Mouse (Mus musculus) heart, embryonic 16.5 days (tissue): Measurements from ENCODE around the gene Hoxa9. TPM values are rescaled to one million over a fixed set of nuclear protein-coding genes. Genes with fewer than 3 reads are reported as not detected.

Experiments used
- ATAC-seq: fragments of 200-750 bp; cut with Nextera tagmentation; replicated peaks from 2 replicates; pipeline ENCODE4 v1.8.0; 2017; ENCODE audit warnings: moderate number of reproducible peaks; ENCODE audit not compliant: insufficient read depth, low FRiP score; ENCODE audit errors: extremely low read depth
- H3K27ac ChIP-seq: fragments of 300-500 bp; sonication (generic); 2 replicates; pipeline ENCODE4 v1.5.1; 2014; ENCODE audit warnings: mild to moderate bottlenecking, low read length, control low read depth, moderate library complexity
- H3K27me3 ChIP-seq: fragments of 300-500 bp; sonication (generic); 2 replicates; pipeline ENCODE4 v1.6.1; 2014; ENCODE audit warnings: low read length, mixed read lengths; ENCODE audit not compliant: control insufficient read depth, insufficient read depth
- H3K36me3 ChIP-seq: fragments of 300-500 bp; sonication (generic); 2 replicates; pipeline ENCODE4 v1.6.1; 2014; ENCODE audit not compliant: control insufficient read depth, insufficient read depth
- H3K4me1 ChIP-seq: fragments of 300-500 bp; sonication (generic); 2 replicates; pipeline ENCODE4 v1.6.1; 2014; ENCODE audit warnings: low read length, mixed read lengths; ENCODE audit not compliant: control insufficient read depth, insufficient read depth
- H3K4me2 ChIP-seq: fragments of 300-500 bp; sonication (generic); 2 replicates; pipeline ENCODE4 v1.6.1; 2014; ENCODE audit warnings: low read depth, mild to moderate bottlenecking, control low read depth, low read length
- H3K4me3 ChIP-seq: fragments of 300-500 bp; sonication (generic); 2 replicates; pipeline ENCODE4 v1.5.1; 2014; ENCODE audit warnings: mild to moderate bottlenecking, control low read depth, low read length
- H3K9ac ChIP-seq: fragments of 300-500 bp; sonication (generic); 2 replicates; pipeline ENCODE4 v1.6.1; 2014; ENCODE audit warnings: low read length, control low read depth
- H3K9me3 ChIP-seq: fragments of 300-500 bp; sonication (generic); replicated peaks from 2 replicates; pipeline ENCODE4 v1.6.1; 2016; ENCODE audit warnings: low read length; ENCODE audit not compliant: control insufficient read depth
- WGBS: fragments of 180-500 bp; shearing (Covaris S2); extraction: QIAGEN DNeasy Blood & Tissue Kit; methylation state at CpG from one replicate; pipeline ENCODE4 v1.1.7; 2014; 5-methylcytosine and 5-hydroxymethylcytosine counted together
- polyA plus RNA-seq: library from polyadenylated mRNA; unstranded; fragments of >200 nt; fragmentation: Nextera tagmentation; extraction: Ambion mirVana; gene quantifications from 2 replicates; pipeline ENCODE4 v1.2.1, GENCODE M21; 2015

The Hoxa9 gene
- polyA plus RNA-seq, 1 experiment from 2014 or later = 0.17 TPM

DNA sequence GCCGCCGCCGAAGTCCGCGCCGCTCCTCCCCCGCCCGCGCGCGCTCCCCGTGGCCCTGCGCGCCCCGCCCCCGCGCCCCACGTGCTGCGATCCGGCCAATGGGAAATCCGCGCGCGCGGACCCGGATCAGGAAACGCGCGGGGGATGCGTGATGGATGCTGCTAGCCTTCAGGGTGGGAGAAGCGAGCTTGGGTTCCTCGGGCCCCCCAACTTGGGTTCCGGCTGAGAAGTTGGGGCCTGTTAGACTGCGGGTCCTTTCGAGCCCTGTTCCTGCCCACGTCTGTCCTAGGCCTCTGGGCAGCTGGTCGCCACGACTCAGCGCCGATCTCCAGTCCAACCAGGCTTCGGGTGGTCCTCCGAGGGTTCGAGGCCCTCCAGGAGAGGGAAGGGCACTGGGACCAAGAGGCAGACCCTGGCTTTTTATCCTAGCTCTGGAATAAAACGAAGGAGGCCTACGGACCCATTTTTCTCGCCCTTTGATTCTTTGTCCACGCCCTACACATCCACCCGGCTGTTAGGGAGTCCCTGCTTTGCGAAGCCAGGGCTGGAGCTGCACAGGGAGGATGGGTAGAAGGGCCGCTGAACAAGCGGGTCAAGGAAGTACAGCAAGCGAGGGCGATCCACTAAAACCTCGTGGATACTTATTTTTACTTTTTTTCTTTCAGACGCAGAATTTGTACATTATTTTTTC is 38.9 kb downstream of the Hoxa9 start:
- H3K27me3 ChIP-seq = peaks cover 94% of the 10 kb centered on the region
- H3K27ac ChIP-seq = no peak overlapping the region; the same call in 1 of the 2 replicates
- H3K36me3 ChIP-seq = no peaks in the 10 kb centered on the region
- ATAC-seq = peak; percentile 81
- H3K4me2 ChIP-seq = peak overlapping the region; percentile 65
- WGBS = 2% methylated on average over 39 of the region's 55 CpGs
- peaks cover 5% of the 10 kb centered on the region; the same call in 1 of the 2 replicates for H3K4me1 ChIP-seq
- H3K4me3 ChIP-seq = peak overlapping the region; percentile 58
- H3K9ac ChIP-seq = peak overlapping the region; percentile 42
- H3K9me3 ChIP-seq = no peaks in the 10 kb centered on the region

DNA sequence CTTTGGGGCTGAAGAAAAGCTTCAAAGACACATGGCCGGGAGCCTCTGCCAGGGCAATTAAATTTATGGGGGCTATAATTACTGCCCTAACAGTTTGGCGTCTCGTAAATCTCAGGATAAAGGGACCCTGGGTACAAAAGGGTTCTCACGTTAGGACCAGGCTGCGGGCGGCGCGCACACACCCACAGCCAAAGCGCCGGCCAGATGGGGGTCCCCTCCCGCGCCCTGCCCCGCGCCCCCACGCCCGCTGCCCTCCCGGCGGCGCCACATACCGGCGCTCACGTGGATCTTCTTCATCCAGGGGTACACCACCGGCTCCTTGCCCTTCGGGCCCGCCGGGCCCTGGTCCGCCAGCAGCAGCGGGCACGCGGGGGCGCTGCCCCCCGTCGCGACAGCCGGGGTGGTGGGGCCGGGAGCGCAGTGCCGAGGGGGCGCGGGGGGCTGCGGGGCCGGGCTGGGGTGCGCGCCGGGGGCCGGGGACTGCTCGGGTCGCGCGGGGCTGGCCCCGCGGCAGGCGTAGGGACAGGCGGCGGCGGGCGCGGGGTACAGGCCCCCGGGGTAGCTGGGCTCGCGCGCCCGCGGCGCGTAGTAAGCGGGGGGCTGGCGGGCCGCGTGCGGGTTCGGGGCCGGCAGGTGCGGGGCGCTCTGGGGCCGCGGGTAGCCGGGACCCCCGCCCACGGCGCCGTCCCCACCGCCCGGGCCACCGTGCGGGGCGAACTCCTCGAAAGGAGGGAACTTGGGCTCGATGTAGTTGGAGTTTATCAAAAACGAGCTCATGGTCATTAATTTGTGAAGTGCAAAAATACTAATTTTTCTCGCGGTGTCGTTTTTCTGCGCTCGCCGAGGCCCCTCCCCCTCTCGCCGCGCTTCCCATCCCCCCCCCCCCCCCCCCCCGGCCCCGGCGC is 39.7 kb downstream of the Hoxa9 start, which contains the start of gene Hoxa4:
Gene Hoxa4, minus strand, starts transcription at position 848 of the 905 bp plus-strand sequence.
- H3K27ac ChIP-seq = peak within 1 kb of the TSS; percentile 9; the same call in 1 of the 2 replicates
- H3K27me3 ChIP-seq = peaks cover 94% of the 10 kb centered on the region
- 1% methylated on average over 84 of the region's 102 CpGs for WGBS
- H3K36me3 ChIP-seq = no peaks in the 10 kb centered on the region
- ATAC-seq = no peak
- peak within 1 kb of the TSS; percentile 65 for H3K4me2 ChIP-seq
- no peaks in the 10 kb centered on the region for H3K9me3 ChIP-seq
- peak within 1 kb of the TSS; percentile 55 for H3K9ac ChIP-seq
- H3K4me1 ChIP-seq = peaks cover 5% of the 10 kb centered on the region; the same call in 1 of the 2 replicates
- peak within 1 kb of the TSS; percentile 58 for H3K4me3 ChIP-seq

DNA sequence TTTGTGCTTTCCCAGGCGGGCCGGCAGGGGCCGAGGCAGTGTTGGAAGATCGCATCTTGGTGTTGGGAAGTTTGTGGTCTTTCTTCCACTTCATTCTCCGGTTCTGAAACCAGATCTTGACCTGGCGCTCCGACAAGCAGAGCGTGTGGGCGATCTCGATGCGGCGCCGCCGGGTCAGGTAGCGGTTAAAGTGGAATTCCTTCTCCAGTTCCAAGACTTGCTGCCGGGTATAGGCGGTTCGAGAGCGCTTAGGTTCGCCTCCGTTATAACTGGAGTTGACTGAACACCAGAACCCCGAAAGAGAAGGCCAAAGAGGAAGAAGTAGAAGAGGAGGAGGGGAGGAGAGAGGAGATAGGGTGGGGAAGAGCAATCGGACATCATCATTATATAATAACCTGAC is 40.5 kb downstream of the Hoxa9 start:
- Histone ChIP-seq H3K9me3 (no peaks in the 10 kb centered on the region), H3K27ac (no peak overlapping the region), H3K36me3 (no peaks in the 10 kb centered on the region), H3K9ac (no peak overlapping the region), H3K4me1 (peaks cover 5% of the 10 kb centered on the region; the same call in 1 of the 2 replicates), H3K4me2 (peak overlapping the region; percentile 40; the same call in 1 of the 2 replicates), H3K27me3 (peaks cover 95% of the 10 kb centered on the region), H3K4me3 (peak overlapping the region; percentile 25)
- WGBS = 6% methylated on average over 23 of the region's 23 CpGs
- no peak for ATAC-seq

DNA sequence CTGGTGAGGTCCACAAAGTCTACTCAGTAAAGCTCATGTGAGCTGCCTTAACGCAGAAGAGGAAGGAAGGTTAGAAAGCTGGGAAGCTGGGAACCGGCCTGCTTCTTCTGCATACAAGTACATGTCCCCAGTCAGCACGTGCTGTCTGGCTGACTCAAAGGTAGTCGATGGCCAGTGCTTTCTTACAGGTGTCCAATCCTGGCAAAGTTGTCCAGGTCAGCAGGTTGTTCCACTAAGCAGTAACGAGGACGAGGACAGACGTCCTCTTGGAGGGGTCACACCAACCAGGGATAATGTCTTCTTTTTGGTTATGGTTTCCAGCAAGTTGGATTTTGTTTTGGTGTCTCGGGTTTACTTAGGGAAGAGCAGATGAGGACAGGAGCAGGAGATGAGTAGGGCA is 41.0 kb downstream of the Hoxa9 start:
- no peak overlapping the region for H3K27ac ChIP-seq
- H3K9me3 ChIP-seq = no peaks in the 10 kb centered on the region
- no peak overlapping the region for H3K9ac ChIP-seq
- 16% methylated on average over 8 of the region's 8 CpGs for WGBS
- H3K36me3 ChIP-seq = no peaks in the 10 kb centered on the region
- ATAC-seq = no peak
- no peak overlapping the region for H3K4me2 ChIP-seq
- H3K4me3 ChIP-seq = no peak overlapping the region
- peaks cover 95% of the 10 kb centered on the region for H3K27me3 ChIP-seq
- H3K4me1 ChIP-seq = peaks cover 5% of the 10 kb centered on the region; the same call in 1 of the 2 replicates

DNA sequence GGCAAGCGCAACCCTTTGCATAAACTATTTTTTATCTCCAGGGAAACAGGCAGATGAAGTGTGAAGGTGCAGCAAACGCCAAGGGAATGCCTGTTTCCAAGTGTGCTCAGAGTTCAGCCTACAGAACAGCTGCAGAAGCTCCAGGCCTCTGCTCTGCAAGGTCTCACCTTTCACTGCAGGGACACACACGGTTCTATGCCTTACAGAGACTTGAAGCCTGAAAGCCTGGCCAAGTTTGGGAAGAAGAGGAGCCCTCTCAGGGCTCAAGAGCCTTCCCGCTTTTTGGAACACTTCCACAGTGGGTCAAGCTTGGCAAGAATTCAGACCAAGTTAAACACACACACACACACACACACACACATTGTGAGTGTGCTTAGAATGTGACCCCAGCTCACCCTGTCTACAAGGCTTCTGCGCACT is 41.7 kb downstream of the Hoxa9 start:
- 18% methylated on average over 5 of the region's 5 CpGs for WGBS
- H3K4me2 ChIP-seq = no peak overlapping the region
- no peaks in the 10 kb centered on the region for H3K36me3 ChIP-seq
- H3K27me3 ChIP-seq = peaks cover 95% of the 10 kb centered on the region
- ATAC-seq = no peak
- no peaks in the 10 kb centered on the region for H3K9me3 ChIP-seq
- H3K27ac ChIP-seq = no peak overlapping the region
- no peak overlapping the region for H3K9ac ChIP-seq
- peaks cover 5% of the 10 kb centered on the region; the same call in 1 of the 2 replicates for H3K4me1 ChIP-seq
- H3K4me3 ChIP-seq = no peak overlapping the region

GRCm38 (mm10) chr6:52186500-52186899 is 44.4 kb downstream of the Hoxa9 start:
- no peaks in the 10 kb centered on the region for H3K36me3 ChIP-seq
- ATAC-seq = no peak
- H3K4me3 ChIP-seq = no peak overlapping the region
- WGBS = 24% methylated on average over 1 of the region's 1 CpGs
- no peak overlapping the region for H3K4me2 ChIP-seq
- no peak overlapping the region for H3K9ac ChIP-seq
- no peak overlapping the region for H3K27ac ChIP-seq
- H3K27me3 ChIP-seq = peaks cover 98% of the 10 kb centered on the region
- H3K4me1 ChIP-seq = no peaks in the 10 kb centered on the region
- no peaks in the 10 kb centered on the region for H3K9me3 ChIP-seq

- no peak for ATAC-seq
- no peak overlapping the region for H3K4me2 ChIP-seq
- no peaks in the 10 kb centered on the region for H3K9me3 ChIP-seq
- peaks cover 98% of the 10 kb centered on the region for H3K27me3 ChIP-seq
- no peak overlapping the region for H3K27ac ChIP-seq
- no peaks in the 10 kb centered on the region for H3K36me3 ChIP-seq
- 29% methylated on average over 3 of the region's 3 CpGs for WGBS
- H3K9ac ChIP-seq = no peak overlapping the region
- no peak overlapping the region for H3K4me3 ChIP-seq
- H3K4me1 ChIP-seq = no peaks in the 10 kb centered on the region
These were observed 45.1 kb downstream of the Hoxa9 start for GRCm38 (mm10) chr6:52185834-52186233.

- no peak overlapping the region for H3K27ac ChIP-seq
- no peaks in the 10 kb centered on the region for H3K9me3 ChIP-seq
- no peak overlapping the region for H3K4me2 ChIP-seq
- H3K36me3 ChIP-seq = no peaks in the 10 kb centered on the region
- peaks cover 97% of the 10 kb centered on the region for H3K27me3 ChIP-seq
- H3K9ac ChIP-seq = no peak overlapping the region
- no peak for ATAC-seq
- 6% methylated on average over 19 of the region's 19 CpGs for WGBS
- no peaks in the 10 kb centered on the region for H3K4me1 ChIP-seq
- H3K4me3 ChIP-seq = no peak overlapping the region
These were observed 45.7 kb downstream of the Hoxa9 start for GRCm38 (mm10) chr6:52185222-52185621.

- no peak overlapping the region for H3K9ac ChIP-seq
- 11% methylated on average over 6 of the region's 6 CpGs for WGBS
- no peak overlapping the region for H3K27ac ChIP-seq
- H3K4me2 ChIP-seq = no peak overlapping the region
- no peaks in the 10 kb centered on the region for H3K9me3 ChIP-seq
- H3K4me1 ChIP-seq = no peaks in the 10 kb centered on the region
- ATAC-seq = no peak
- no peak overlapping the region for H3K4me3 ChIP-seq
- H3K27me3 ChIP-seq = peaks cover 97% of the 10 kb centered on the region
- H3K36me3 ChIP-seq = no peaks in the 10 kb centered on the region
These were observed 46.2 kb downstream of the Hoxa9 start for GRCm38 (mm10) chr6:52184668-52185067.
